Mouse (Mus musculus) embryo, embryonic 11 days (tissue): ENCODE measurements around the gene Ergic1.

Experiments used
- DNase-seq: peaks from one replicate; pipeline ENCODE4 v3.0.0-alpha.2; 2015

Ergic1 gene

GRCm38 (mm10) chr17:26561290-26561640 lies at the start of gene Ergic1:
Gene Ergic1, plus strand, starts transcription at chr17:26561489.
- DNase-seq: peak; percentile 96

GRCm38 (mm10) chr17:26511816-26512774 lies 49.2 kb upstream of the Ergic1 start:
- no peak for DNase-seq

GRCm38 (mm10) chr17:26512961-26513360 lies 48.3 kb upstream of the Ergic1 start:
- no peak for DNase-seq

- no peak for DNase-seq
Observed at GRCm38 (mm10) chr17:26513459-26514290, 47.6 kb upstream of the Ergic1 start.

- DNase-seq: no peak
Observed at GRCm38 (mm10) chr17:26514581-26515030, 46.7 kb upstream of the Ergic1 start.

- no peak for DNase-seq
Observed at GRCm38 (mm10) chr17:26515675-26516074, 45.6 kb upstream of the Ergic1 start.

GRCm38 (mm10) chr17:26518306-26518705 lies 43.0 kb upstream of the Ergic1 start:
- no peak for DNase-seq

- DNase-seq: no peak
Observed at GRCm38 (mm10) chr17:26522711-26523110, 38.6 kb upstream of the Ergic1 start.

GRCm38 (mm10) chr17:26524316-26524715 lies 37.0 kb upstream of the Ergic1 start:
- DNase-seq: no peak

GRCm38 (mm10) chr17:26524801-26525200 lies 36.5 kb upstream of the Ergic1 start:
- DNase-seq: no peak

- DNase-seq: no peak
Observed at GRCm38 (mm10) chr17:26525316-26525715, 36.0 kb upstream of the Ergic1 start.

- DNase-seq: no peak
Observed at GRCm38 (mm10) chr17:26527291-26527690, 34.0 kb upstream of the Ergic1 start.

GRCm38 (mm10) chr17:26528751-26529150 lies 32.5 kb upstream of the Ergic1 start:
- no peak for DNase-seq

- DNase-seq: no peak
Observed at GRCm38 (mm10) chr17:26529791-26530241, 31.5 kb upstream of the Ergic1 start.

GRCm38 (mm10) chr17:26530590-26531081 lies 30.7 kb upstream of the Ergic1 start:
- DNase-seq: peak; percentile 55

GRCm38 (mm10) chr17:26531395-26532027 lies 29.8 kb upstream of the Ergic1 start:
- DNase-seq: no peak

GRCm38 (mm10) chr17:26532476-26533045 lies 28.7 kb upstream of the Ergic1 start:
- DNase-seq: no peak

GRCm38 (mm10) chr17:26533871-26534372 lies 27.4 kb upstream of the Ergic1 start:
- no peak for DNase-seq

GRCm38 (mm10) chr17:26534695-26535094 lies 26.6 kb upstream of the Ergic1 start:
- DNase-seq: no peak

GRCm38 (mm10) chr17:26535251-26536136 lies 25.8 kb upstream of the Ergic1 start:
- no peak for DNase-seq
